Mouse (Mus musculus): Measurements from ENCODE around the gene Camk2d. TPM values are rescaled to one million over a fixed set of nuclear protein-coding genes. Genes with fewer than 3 reads are reported as not detected.
A peak's percentile ranks its signal among the peaks of the same experiment; 100 is the strongest.

Camk2d gene
- polyA plus RNA-seq, 1 experiment from 2014 or later: 11.7 TPM

GRCm38 (mm10) chr3:126747628-126748027 lies 151.5 kb downstream of the Camk2d start:
- peaks cover 20% of the 10 kb centered on the region for H3K4me1 ChIP-seq
- DNase-seq (ENCODE audit: low spot score): no peak
- H3K36me3 ChIP-seq: no peaks in the 10 kb centered on the region
- no peaks in the 10 kb centered on the region for H3K9me3 ChIP-seq (replicated peaks)
- no peak overlapping the region for H3K27ac ChIP-seq (replicated peaks)
- WGBS: 92% methylated on average over 3 of the region's 3 CpGs
- H3K27me3 ChIP-seq (ENCODE audit: low read depth, poor library complexity, severe bottlenecking): no peaks in the 10 kb centered on the region
- no peak overlapping the region for H3K4me3 ChIP-seq

GRCm38 (mm10) chr3:126751377-126752098 lies 155.4 kb downstream of the Camk2d start:
- WGBS: 90% methylated on average over 7 of the region's 7 CpGs
- no peak for DNase-seq (ENCODE audit: low spot score)
- Histone ChIP-seq H3K9me3 (replicated peaks) (no peaks in the 10 kb centered on the region), H3K27ac (replicated peaks) (no peak overlapping the region), H3K27me3 (ENCODE audit: low read depth, poor library complexity, severe bottlenecking) (no peaks in the 10 kb centered on the region), H3K4me3 (no peak overlapping the region), H3K4me1 (no peaks in the 10 kb centered on the region), H3K36me3 (no peaks in the 10 kb centered on the region)

DNA sequence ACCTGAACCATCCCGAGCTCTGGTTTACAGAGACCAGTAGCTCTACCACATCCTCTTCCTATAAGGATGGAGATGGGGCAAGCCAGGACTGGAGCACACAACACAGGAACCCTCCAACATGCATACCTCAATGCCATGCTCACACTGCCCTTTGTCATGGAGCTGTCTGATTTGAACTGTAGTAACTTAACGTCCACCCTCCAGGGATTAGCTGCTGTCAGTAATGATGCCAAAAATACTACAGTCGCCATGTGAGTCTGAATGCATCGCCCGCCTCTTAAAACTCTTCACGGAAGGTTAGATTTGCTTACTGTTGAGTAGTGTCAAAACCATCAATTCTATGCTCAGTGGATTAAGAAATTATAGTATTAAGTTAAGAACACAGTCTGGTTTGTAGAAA lies 156.9 kb downstream of the Camk2d start:
- Histone ChIP-seq H3K27me3 (ENCODE audit: low read depth, poor library complexity, severe bottlenecking) (no peaks in the 10 kb centered on the region), H3K27ac (replicated peaks) (no peak overlapping the region), H3K9me3 (replicated peaks) (no peaks in the 10 kb centered on the region), H3K4me3 (no peak overlapping the region), H3K4me1 (no peaks in the 10 kb centered on the region), H3K36me3 (no peaks in the 10 kb centered on the region)
- DNase-seq (ENCODE audit: low spot score): no peak
- WGBS: 89% methylated on average over 6 of the region's 6 CpGs

GRCm38 (mm10) chr3:126758398-126758797 lies 162.3 kb downstream of the Camk2d start:
- 82% methylated on average over 1 of the region's 1 CpGs for WGBS
- Histone ChIP-seq H3K27ac (replicated peaks) (no peak overlapping the region), H3K36me3 (no peaks in the 10 kb centered on the region), H3K27me3 (ENCODE audit: low read depth, poor library complexity, severe bottlenecking) (no peaks in the 10 kb centered on the region), H3K4me3 (no peak overlapping the region), H3K4me1 (no peaks in the 10 kb centered on the region), H3K9me3 (replicated peaks) (no peaks in the 10 kb centered on the region)
- no peak for DNase-seq (ENCODE audit: low spot score)

- H3K36me3 ChIP-seq: no peaks in the 10 kb centered on the region
- no peaks in the 10 kb centered on the region for H3K4me1 ChIP-seq
- no peak overlapping the region for H3K4me3 ChIP-seq
- H3K9me3 ChIP-seq (replicated peaks): no peaks in the 10 kb centered on the region
- WGBS: 84% methylated on average over 3 of the region's 3 CpGs
- no peak for DNase-seq (ENCODE audit: low spot score)
- no peak overlapping the region for H3K27ac ChIP-seq (replicated peaks)
- H3K27me3 ChIP-seq (ENCODE audit: low read depth, poor library complexity, severe bottlenecking): no peaks in the 10 kb centered on the region
Measured at GRCm38 (mm10) chr3:126760608-126761007, 164.5 kb downstream of the Camk2d start.

- Histone ChIP-seq H3K27ac (replicated peaks) (no peak overlapping the region), H3K9me3 (replicated peaks) (no peaks in the 10 kb centered on the region), H3K4me1 (no peaks in the 10 kb centered on the region), H3K36me3 (no peaks in the 10 kb centered on the region), H3K4me3 (no peak overlapping the region), H3K27me3 (ENCODE audit: low read depth, poor library complexity, severe bottlenecking) (no peaks in the 10 kb centered on the region)
- DNase-seq (ENCODE audit: low spot score): no peak
- WGBS: 90% methylated on average over 4 of the region's 4 CpGs
Measured at GRCm38 (mm10) chr3:126764745-126765144, 168.6 kb downstream of the Camk2d start.

- no peak for DNase-seq (ENCODE audit: low spot score)
- WGBS: 84% methylated on average over 6 of the region's 6 CpGs
- Histone ChIP-seq H3K27me3 (ENCODE audit: low read depth, poor library complexity, severe bottlenecking) (no peaks in the 10 kb centered on the region), H3K4me3 (no peak overlapping the region), H3K36me3 (no peaks in the 10 kb centered on the region), H3K9me3 (replicated peaks) (no peaks in the 10 kb centered on the region), H3K27ac (replicated peaks) (no peak overlapping the region), H3K4me1 (no peaks in the 10 kb centered on the region)
Measured at GRCm38 (mm10) chr3:126770056-126770455, 174.0 kb downstream of the Camk2d start.

DNA sequence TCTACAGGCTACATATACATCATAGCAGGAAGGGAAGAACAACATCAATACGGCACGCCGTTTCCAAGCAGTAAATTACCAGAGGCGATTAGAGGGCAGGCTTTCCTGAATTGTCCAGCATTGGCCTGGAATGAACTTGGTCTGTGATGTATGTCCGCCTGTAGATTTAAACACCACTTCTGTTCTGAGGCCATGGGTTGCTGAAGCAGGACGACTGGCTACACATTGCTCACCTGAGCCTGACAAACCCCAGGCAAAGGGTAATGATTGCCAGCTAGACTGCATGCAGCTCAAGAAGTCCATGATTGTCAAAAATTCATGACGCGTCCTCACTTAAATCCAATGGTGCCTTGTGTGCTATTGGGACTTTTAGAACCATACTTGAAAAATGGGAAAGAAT lies 174.9 kb downstream of the Camk2d start:
- Histone ChIP-seq H3K36me3 (no peaks in the 10 kb centered on the region), H3K27ac (replicated peaks) (no peak overlapping the region), H3K9me3 (replicated peaks) (no peaks in the 10 kb centered on the region), H3K4me3 (no peak overlapping the region), H3K4me1 (no peaks in the 10 kb centered on the region), H3K27me3 (ENCODE audit: low read depth, poor library complexity, severe bottlenecking) (no peaks in the 10 kb centered on the region)
- 89% methylated on average over 8 of the region's 8 CpGs for WGBS
- DNase-seq (ENCODE audit: low spot score): no peak

DNA sequence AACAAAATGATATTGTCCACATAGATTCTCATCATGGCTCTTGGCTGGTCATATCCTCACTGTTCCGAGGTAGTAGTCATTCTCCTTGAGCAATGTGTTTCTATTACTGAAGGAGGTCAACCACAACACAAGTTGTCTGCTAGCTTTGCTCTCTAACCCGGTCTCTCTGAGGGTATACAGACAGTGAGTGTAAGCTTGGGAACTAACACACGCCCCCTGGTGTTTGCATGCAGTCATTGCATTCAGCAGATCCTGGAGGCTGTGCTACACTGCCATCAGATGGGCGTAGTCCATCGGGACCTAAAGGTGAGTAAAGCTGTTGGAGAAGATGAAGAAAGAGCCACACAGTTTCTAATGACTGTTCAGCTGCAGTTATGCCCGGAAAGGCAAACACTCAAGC lies 175.4 kb downstream of the Camk2d start:
- Histone ChIP-seq H3K9me3 (replicated peaks) (no peaks in the 10 kb centered on the region), H3K4me1 (no peaks in the 10 kb centered on the region), H3K4me3 (no peak overlapping the region), H3K36me3 (no peaks in the 10 kb centered on the region), H3K27ac (replicated peaks) (no peak overlapping the region), H3K27me3 (ENCODE audit: low read depth, poor library complexity, severe bottlenecking) (no peaks in the 10 kb centered on the region)
- 29% methylated on average over 6 of the region's 6 CpGs for WGBS
- peak; percentile 69 for DNase-seq (ENCODE audit: low spot score)

GRCm38 (mm10) chr3:126776001-126776400 lies 179.9 kb downstream of the Camk2d start:
- Histone ChIP-seq H3K27ac (replicated peaks) (no peak overlapping the region), H3K4me1 (no peaks in the 10 kb centered on the region), H3K4me3 (no peak overlapping the region), H3K27me3 (ENCODE audit: low read depth, poor library complexity, severe bottlenecking) (no peaks in the 10 kb centered on the region), H3K36me3 (no peaks in the 10 kb centered on the region), H3K9me3 (replicated peaks) (no peaks in the 10 kb centered on the region)
- no peak for DNase-seq (ENCODE audit: low spot score)

- WGBS: 94% methylated on average over 9 of the region's 9 CpGs
- H3K4me3 ChIP-seq: no peak overlapping the region
- H3K36me3 ChIP-seq: no peaks in the 10 kb centered on the region
- no peaks in the 10 kb centered on the region for H3K4me1 ChIP-seq
- no peak for DNase-seq (ENCODE audit: low spot score)
- no peaks in the 10 kb centered on the region for H3K9me3 ChIP-seq (replicated peaks)
- H3K27me3 ChIP-seq (ENCODE audit: low read depth, poor library complexity, severe bottlenecking): no peaks in the 10 kb centered on the region
- no peak overlapping the region for H3K27ac ChIP-seq (replicated peaks)
Measured at GRCm38 (mm10) chr3:126777101-126777500, 181.0 kb downstream of the Camk2d start.

- no peaks in the 10 kb centered on the region for H3K27me3 ChIP-seq (ENCODE audit: low read depth, poor library complexity, severe bottlenecking)
- 86% methylated on average over 1 of the region's 1 CpGs for WGBS
- H3K4me1 ChIP-seq: no peaks in the 10 kb centered on the region
- H3K36me3 ChIP-seq: no peaks in the 10 kb centered on the region
- no peak overlapping the region for H3K4me3 ChIP-seq
- no peak overlapping the region for H3K27ac ChIP-seq (replicated peaks)
- no peaks in the 10 kb centered on the region for H3K9me3 ChIP-seq (replicated peaks)
- DNase-seq (ENCODE audit: low spot score): no peak
Measured at GRCm38 (mm10) chr3:126777879-126778278, 181.8 kb downstream of the Camk2d start.

GRCm38 (mm10) chr3:126780014-126780615 lies 184.0 kb downstream of the Camk2d start:
- WGBS: 75% methylated on average over 5 of the region's 5 CpGs
- H3K27me3 ChIP-seq (ENCODE audit: low read depth, poor library complexity, severe bottlenecking): no peaks in the 10 kb centered on the region
- H3K36me3 ChIP-seq: no peaks in the 10 kb centered on the region
- no peak overlapping the region for H3K27ac ChIP-seq (replicated peaks)
- no peak for DNase-seq (ENCODE audit: low spot score)
- H3K9me3 ChIP-seq (replicated peaks): no peaks in the 10 kb centered on the region
- no peaks in the 10 kb centered on the region for H3K4me1 ChIP-seq
- H3K4me3 ChIP-seq: no peak overlapping the region

Data from midbrain, embryonic 10.5 days (tissue).